Mouse (Mus musculus): Measurements from ENCODE around the gene Pold2.

DNA sequence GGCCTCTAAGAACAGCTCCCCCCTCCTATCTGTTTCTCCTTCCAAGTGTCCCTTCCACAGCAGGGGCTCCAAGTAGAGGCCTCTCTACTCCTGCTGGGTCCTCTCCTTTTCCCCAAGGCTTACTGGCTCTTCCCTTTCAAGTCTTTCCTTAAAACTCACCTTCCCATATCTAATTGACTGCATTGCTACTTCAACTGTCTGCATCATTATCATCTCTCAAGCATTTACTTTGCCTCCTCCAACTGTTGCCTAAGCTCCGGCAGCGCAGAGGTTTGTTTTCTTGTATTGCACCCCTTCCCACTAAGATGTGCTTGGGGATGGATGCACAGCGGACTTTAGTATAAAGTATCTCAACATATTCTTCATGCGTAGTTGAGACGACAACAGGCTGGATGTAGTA, 671 bp downstream of the Pold2 start:
- TF ChIP-seq NRF1 (IDR thresholded peaks at IDR 0.05; ENCODE audit: low read depth, low read length) (no peak), E2F4 (IDR thresholded peaks at IDR 0.05; ENCODE audit: insufficient replicate concordance, low read depth, low read length) (no peak), ZMIZ1 (IDR thresholded peaks at IDR 0.05; ENCODE audit: low read depth, low read length) (no peak), KAT2A (IDR thresholded peaks at IDR 0.05; ENCODE audit: insufficient replicate concordance, low read length) (0 out of 2 replicates have a peak, but pooled peaks have one; percentile 8), POLR2A (IDR thresholded peaks at IDR 0.05; ENCODE audit: low read depth, low read length) (no peak), UBTF (IDR thresholded peaks at IDR 0.05; ENCODE audit: low read depth, low read length) (no peak), ETS1 (conservative IDR thresholded peaks at IDR 0.05; ENCODE audit: low read depth, low read length) (no peak), CTCF (conservative IDR thresholded peaks at IDR 0.05 in 1 of 2, IDR thresholded peaks at IDR 0.05 in 1 of 2; ENCODE audit: low read depth in 2 of 2, low read length in 2 of 2) (no peak), MXI1 (IDR thresholded peaks at IDR 0.05; ENCODE audit: low read depth, low read length) (no peak), EP300 (IDR thresholded peaks at IDR 0.05; ENCODE audit: low read length) (no peak)
